Mouse (Mus musculus): ENCODE measurements around the gene Rps19.
A peak's percentile ranks its signal among the peaks of the same experiment; 100 is the strongest.
"Not testable (repeated sequence)": the region's sequence is repeated elsewhere in the genome, so short reads cannot be mapped to it uniquely, and the experiment has no call there.

The Rps19 gene

DNA sequence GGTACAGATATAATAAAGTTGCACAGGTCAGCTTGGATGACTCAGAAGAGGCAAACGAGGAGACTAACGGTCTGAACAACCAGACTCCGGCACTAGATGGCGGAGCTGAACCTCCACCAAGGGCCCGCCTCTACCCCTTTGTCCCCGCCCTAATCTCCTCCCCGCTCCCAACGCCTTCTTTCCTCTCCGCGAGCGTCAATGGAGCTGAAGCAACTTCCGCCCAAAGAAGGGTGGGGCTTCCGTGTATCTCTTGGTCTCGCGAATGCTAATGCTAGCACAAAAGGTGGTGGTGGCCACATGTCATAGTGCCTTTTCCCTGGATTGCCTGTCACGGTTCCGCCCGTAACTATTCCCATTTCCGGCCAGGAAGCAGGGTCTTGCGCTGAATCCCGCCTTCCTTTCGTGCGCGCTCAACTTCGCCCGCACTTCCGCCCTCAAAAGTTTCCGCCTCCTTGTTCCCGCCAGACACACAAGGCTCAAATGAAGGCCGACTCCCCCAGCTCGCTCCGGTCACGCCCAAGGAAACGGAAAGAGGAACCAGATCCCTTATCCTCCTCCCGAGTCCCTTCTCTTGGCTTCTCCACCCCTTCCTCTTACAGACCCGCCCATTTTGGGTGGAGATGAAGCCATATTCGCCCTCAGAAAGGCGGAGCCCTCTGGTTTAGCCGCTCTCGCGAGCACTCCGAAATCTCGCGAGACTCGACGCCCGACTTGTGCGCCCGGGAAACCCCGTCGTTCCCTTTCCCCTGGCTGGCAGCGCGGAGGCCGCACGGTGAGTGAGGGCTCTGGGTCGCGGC lies at the start of gene Rps19:
Gene Rps19 (plus strand): TSS at position 476 of the 797 bp plus-strand sequence.
- peak; percentile 100 for DNase-seq

DNA sequence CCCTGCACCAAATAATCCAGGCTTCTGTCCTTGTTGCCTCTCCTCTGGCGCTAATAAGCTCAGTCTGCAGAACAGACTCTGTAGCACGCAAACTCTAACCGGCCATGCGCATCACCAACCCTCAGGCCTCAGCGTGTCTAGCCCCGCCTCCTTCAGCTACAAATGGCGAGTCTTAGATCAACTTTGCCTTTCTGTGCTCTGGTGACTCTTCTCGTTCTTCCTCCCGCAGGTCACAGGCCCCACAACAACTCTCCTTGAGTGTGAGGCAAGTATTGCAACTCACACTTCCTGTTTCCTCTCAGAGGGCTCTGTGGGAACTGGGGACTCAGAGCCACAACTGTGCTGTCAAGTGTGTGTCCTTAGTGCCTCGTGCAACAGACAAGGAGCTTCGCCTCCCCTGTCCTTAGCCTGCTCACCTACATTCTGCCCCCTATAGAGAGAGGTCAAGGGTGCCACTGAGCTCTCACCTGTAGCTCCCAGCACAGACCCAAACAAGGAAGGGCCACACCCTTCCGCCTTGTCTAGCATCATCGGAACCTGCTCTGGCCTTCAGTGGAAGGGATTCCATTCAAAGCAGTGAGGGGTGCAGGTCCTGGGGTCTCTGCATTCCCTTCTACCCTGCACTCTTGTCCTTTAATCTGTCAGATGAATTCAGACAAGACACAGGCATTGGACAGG lies 45.3 kb upstream of the Rps19 start:
- not testable (repeated sequence) for DNase-seq

DNA sequence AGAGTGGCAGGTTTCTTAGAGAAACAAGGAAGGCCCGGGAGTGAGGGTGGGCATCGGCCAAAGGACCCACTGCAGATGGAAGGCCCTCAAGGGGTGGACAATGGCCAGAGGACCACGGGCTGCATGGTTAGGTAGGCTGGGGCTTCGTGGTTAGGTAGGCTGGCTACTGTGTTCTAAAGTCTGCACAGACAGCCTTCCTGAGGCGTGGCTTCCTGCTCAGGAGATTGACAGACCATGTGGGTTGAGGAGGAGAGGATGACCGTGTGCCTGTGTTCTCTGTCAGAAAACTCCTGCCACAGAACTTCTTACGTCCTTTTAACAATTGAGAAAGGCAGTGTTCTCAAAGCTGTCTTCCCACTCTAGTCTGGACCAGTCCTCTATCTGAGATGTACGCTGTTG lies 44.8 kb upstream of the Rps19 start:
- no peak for DNase-seq

DNA sequence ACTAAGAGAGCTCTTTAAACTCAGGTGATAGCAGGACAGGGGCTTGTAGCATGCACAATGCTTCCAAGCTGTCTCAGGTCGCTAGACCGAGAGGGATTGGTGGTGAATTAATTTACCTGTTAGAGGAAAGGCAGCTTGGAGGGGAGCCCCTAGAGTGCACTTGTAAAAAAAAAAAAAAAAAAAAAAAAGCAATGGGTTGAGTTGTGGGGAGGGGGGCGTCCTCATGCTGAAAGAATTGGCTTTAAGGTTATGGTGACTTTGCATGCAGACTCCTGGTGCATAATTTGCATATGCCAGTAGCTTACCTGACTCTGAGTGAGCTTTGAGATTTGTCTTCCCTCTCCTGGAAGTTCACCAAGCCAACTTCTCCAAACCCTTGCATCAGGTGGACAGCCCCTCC lies 43.8 kb upstream of the Rps19 start:
- DNase-seq: no peak

DNA sequence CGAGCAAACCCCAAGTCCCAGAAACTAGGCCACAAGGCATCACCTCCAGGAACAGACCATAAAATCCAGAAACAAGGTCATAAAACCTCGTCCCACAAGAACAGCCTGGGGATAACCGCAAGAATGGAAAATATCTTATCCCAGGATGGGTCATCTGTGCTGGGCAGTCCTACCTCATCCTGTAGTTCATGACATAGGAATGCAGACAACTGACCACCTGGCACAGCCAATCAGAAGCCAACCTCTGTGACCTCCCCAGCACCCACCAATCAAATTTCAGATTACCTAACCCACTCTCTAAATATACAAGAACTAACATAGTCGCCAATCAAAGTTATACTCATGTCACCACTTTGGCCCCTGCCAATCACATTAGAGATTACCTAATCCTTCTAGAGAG lies 43.2 kb upstream of the Rps19 start:
- DNase-seq: no peak

DNA sequence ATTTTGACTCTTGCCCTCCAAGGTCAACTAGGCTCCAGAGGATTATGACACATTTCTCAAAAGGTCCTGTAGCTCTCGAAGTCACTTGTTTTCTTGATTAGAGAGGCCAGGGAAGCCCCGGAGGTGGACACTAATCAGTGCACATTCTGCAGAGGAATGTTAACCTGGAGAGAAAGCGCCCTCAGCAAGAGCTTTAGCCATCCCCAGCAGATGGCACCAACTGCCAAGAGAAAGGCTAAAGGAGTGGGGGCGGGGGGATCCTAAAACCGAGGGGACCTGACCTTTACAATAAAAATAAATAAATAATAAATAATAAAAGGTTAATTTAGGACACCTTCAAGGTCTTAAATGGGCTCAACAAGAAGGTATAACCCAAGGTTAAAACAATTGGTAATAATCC lies 40.0 kb upstream of the Rps19 start:
- DNase-seq: no peak

DNA sequence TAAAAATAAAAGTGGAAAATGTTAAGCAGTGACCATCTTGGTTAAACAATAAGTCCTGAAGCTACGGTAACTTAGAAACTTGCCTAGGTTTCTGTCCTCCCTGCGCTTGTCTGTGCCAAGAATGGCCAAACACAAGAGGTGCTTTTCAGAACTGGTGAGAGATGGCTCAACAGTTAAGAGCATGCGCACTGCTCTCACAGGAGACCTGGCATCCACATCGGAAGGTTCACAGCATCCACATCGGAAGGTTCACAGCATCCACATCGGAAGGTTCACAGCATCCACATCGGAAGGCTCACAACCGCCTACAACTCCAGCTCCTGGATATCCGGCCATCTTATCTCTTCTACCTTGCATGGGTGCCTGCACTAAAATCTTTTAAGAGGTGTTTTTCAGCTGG lies 39.0 kb upstream of the Rps19 start:
- no peak for DNase-seq

DNA sequence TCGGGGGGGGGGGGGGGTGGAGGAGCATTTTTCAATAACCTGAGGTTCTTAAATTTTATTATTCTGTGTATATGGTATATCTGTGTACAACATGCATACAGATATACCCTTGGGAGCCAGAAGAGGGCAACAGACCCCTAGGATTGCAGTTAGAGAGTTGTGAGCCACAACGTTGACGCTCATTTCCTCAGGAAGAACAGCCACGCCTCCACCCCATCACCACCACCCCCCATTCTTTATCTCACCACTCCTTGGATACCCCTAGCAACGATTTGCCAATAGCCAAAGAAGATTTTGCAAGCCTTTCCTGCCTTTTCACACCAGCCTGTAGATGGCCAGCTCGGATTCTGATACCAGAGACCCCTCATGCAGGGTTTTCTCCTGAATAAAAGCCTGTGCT lies 38.5 kb upstream of the Rps19 start:
- no peak for DNase-seq

DNA sequence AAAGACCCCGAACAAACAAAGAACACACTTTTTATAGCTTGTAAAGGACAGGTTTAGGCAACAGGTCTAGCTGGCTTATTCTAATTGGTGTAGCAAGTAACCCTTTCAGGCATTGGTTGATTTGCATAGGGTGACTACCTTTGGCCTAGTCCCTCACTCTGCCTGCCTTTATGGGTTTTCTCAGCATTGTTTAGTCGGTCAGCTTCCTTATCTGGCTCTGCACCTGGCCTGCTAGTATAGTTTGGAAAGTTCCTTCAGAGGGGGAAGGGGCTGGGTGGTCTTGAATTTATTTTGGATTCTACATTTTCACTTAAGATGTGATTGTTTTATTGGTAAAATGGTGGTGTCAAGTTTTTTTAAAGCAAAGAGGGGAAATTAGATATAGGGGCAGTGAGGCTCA lies 37.6 kb upstream of the Rps19 start:
- DNase-seq: not testable (repeated sequence)

DNA sequence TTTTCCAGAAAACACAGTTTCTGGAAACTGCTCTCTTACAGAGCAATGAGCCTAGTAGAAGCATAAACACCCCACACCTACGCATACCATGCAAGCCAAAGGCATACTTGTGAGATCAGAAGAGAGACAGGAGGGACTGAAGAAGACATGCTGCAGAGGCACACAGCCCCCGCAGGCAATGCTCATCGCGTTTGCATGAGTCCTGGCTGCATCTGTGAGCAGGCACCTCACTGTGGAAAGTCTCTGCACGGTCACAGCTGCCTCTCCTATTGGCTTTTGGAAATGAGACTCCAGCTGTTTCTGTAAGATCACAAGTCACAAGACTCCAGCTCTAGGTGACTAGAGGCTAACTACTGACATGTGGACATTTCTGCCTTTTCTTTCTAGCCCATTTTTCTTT lies 34.0 kb upstream of the Rps19 start:
- DNase-seq: no peak

DNA sequence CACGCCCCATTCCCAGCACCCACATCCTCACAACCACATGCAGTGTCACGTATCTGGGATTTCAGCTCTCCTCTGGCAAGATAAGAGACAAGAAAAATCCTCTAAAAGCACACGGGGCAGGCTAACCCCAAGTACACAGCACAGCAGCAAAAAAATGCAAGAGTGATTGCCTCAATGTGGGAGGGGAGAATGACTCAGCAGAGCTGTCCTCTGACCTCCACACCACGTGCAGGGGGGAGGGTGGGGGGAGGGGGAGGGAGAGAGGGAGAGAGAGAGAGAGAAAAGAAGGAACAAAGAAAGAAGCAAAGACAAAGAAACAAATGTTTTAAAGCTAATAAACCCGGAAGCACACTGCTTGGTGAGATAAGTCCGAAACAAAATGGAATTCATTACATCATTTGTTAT lies 33.3 kb upstream of the Rps19 start:
- DNase-seq: no peak

DNA sequence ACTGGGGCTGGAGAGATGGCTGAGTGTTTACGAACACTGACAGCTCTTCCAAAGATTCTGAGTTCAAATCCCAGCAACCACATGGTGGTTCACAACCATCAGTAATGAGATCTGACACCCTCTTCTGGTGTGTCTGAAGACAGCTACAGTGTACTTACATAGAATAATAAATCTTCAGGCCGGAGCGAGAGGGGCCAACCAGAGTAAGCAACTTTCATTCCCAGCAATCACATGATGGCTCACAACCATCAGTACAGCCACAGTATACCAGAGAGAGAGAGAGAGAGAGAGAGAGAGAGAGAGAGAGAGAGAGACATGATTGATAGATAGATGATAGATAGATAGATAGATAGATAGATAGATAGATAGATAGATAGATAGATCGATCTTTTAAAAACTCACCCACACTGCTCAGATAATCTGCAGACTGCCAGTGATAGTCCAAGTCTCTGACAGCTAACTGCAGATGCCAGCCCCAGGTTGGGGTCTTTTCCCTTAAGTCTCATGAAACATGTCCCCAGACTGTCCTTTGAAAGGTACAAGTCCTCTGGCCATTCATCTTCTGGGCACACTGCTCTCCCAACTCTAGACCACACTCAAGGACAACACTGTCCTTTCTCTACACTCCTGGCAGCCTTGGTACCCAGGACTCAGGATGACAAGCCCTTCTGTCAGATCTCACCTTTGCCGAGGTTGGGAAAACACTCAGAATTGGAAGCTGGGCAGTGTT lies 32.4 kb upstream of the Rps19 start:
- no peak for DNase-seq

DNA sequence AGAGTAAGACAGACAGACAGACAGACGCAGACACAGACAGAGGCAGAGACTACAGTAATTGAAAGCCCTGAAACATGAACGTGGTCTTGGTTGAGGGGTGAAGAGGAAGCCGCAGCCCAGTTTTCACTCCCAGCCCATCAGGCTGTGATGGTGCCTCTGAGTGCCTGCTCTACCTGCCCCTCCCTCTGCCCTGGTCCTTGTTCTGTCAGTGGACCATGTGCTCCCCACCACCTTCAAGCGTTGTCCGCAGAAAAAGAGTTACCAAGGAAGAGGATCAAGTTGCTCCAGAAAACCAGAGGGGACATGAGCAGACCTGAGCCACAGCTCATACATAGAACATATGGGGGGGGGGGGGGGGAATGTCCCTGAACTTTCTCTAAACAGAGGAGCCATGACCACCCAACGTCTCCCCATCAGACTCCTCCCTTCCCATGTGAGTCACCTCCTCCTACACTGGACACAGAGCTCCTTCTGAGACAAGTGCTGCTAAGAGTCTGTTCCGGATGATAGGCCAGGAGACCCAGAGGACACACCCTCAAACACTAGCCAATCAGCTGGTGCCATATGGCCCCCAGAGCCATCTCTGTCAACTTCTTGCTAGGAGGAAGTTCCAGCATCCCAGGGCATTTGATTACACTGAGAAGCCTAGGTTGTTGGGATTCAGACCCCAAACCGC lies 31.5 kb upstream of the Rps19 start:
- DNase-seq: no peak

DNA sequence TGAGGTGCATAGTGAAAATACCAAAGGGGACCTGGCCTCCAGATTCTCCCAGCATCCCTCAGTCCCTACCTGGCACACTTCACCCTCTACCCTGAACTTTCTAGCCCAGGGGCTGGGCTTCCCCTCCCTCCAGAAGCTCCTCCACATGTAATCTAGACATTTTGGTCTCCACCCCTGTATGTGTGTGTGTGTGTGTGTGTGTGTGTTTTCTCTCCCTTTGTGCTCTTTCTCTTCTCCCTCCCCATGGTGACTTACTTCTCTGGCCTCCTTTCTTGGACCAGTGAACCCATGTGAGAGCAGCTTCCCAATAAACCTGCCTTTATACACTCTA lies 31.0 kb upstream of the Rps19 start:
- no peak for DNase-seq

DNA sequence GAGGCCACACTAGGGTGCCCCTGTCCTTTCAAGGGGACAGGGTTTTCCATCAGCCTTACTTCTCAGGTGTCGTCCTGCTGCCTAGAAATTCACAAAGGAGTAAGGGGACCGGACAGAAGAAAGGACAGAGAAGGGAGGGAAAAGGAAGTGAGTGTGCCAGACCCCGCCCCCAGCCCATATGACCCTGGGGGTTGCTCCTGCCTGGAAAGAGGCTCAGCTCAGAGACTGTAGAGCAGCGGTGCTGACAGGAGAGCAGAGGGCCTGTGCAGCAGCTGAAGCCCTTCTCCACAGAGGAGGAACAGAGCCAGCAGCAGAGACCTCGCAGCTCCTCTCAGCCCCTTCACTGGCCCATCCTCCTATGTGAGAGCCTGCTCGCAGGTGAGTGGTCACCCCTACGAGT lies 30.5 kb upstream of the Rps19 start:
- no peak for DNase-seq

DNA sequence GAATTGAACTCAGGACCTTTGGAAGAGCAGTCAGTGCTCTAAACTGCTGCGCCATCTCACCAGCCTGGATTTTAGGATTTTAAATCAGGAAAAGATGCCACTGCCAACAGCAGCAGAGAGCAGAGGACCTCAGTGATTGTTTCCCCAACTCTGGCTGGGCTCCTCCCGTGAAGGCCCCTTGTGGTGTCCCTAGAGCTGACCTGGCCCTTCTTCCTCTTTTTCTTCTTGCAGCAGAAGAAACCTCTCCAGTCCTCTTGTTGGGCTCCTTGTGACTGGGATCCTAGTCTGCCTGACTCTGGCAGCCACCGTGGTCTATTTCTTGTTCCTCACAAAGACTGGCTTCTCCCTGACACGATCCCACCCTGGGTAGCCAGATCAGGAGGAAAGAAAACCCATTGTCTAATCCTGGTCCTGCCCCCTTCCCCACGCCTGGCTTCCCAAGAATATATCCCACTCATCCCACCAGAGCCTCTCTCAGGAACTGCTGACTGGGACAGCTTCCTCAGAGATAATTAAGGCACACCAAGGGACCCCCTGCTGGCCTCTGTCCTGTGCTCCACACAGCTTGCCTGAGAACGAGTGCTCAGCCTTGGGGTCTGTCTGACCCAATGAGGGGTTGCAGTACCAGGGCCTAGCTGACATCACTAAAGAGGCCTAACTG lies 27.6 kb upstream of the Rps19 start:
- DNase-seq: no peak

DNA sequence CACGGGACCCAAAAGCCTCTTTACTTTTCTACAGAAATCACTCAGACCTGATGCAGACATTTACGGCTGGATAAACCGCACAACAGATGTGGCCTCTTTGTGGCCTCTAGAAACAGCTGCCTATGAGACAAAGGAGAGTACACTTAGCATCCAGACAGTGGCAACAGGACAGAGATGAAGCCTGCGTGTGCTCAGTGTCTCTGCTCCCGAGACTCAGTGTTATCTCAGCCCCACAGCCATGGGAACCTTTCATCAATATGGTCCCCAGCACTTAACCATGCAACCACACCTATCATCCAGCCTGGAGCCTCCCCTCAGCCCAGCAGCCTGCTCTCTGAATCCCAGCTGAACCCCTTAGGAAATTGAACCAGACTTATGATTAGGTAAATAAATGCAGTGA lies 24.9 kb upstream of the Rps19 start:
- no peak for DNase-seq

DNA sequence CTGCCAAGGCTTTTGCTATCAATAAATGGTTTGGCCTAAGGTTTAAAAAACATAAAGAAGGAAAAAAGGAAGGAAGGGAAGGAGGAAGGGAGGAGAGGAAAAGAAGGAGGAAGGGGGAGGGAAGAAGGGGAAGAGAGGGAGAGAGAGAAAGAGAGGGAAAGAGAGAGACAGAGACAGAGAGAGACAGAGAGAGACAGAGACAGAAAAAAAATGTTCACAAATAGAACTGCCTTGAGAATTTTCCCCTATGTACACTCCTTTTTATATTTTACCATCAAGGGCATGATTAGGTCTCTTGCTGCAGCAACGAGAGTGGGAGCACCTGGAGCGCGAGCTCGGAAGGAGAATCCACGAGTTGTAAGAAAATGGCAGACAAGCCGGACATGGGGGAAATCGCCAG lies 22.3 kb upstream of the Rps19 start, which contains the start of gene Gm9844:
Gene Gm9844 (plus strand): TSS at position 301 of the 400 bp plus-strand sequence.
- no peak for DNase-seq

DNA sequence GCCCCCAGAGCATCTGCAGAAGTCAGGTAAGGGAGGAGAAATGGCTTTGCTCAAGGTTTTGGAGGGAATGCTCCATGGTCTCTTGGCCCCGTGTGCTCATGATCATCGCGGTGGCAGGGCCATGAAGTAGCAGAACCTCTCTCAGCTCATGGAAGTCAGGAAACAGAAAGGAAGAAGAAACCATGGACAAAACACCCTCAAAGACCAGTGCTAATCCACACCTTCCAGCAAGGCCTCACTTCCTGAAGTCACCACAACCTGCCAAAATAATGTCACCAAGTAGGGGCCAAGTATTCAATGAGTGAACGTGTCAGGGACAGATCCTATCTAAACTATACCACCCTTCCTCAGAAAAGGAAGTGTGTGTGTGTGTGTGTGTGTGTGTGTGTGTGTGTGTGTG lies 21.3 kb upstream of the Rps19 start:
- no peak for DNase-seq

DNA sequence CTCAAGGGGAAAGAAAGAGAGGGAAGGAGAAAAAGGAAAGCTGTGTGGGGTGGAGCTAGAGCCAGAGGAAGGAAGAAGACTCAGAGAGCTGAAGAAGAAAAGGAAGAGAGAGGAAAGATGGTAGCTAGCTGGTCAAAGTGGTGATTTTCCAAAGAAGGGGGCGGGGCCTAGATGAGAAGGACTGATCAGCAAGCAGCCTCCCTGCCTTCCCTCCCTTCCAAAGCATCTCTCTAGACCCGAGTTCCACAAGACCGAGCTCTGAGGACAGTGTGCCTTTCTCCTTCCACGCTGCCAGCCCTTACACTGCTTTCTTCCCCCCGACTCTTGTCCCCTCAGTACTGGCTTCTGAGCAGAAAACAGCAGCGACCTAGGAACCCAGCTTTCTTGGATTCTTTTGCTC lies 20.0 kb upstream of the Rps19 start:
- no peak for DNase-seq

DNA sequence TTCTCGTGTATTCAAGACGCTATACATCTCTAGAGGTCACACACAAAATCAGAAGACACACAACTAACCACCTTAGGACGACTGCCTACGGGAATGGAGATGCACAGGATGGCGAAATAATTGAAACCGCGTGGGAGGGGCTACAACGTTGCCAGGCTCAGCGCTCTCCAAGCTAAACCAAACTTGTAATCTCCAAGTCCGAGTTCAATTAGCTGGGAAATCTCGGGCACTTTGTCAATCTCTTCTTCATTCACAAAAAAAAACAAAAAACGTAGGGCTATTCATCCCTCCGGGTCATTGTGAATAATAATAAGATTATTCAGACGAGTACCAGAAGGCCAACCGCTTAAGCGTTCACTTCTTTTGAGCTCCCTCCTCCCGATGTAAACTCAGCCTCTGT lies 15.1 kb upstream of the Rps19 start:
- no peak for DNase-seq

DNA sequence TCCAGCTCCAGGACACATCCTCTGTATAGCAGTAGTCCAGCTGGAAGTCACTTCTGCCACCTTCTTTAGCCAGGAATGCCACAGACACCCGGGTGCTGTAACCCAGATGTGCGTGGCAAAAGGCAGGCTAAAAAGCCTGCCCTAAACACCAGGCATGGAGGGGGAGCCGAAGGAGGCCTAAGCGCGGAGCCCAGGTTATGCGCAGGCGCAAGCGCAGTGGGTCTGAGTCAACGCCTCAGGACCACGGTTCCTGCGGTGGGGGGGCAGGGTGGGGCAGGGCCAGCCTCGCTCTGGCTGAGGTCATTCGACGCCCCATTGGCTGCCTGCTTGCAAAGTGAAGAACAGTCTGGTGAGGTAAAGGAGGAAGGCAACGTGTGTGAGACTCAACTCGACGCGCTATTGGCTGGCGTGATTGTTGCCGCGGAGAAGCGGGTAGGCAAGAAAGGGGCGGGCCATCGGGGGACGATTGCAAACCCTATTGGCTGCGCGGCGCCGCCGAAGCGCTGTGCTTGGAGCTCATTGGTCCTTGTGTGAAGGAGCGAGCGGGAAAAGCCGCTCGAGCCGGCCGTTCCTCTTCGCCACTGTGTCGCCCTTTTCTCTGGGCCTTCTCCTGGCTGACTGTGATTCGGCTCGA lies 14.5 kb upstream of the Rps19 start, which contains the start of the genes Lypd4 and Dmrtc2:
Gene Lypd4 (minus strand): TSS at position 410 of the 634 bp plus-strand sequence.
Gene Dmrtc2 (plus strand): TSS at position 526 of the 634 bp plus-strand sequence.
- no peak for DNase-seq
